Mouse (Mus musculus) intestine, embryonic 16.5 days (tissue): Measurements from ENCODE around the gene Cadm3. TPM values are rescaled to one million over a fixed set of nuclear protein-coding genes. Genes with fewer than 3 reads are reported as not detected.
A peak's percentile ranks its signal among the peaks of the same experiment; 100 is the strongest.

Experiments used
- ATAC-seq: fragments of 200-750 bp; cut with Nextera tagmentation; 2 replicates; pipeline ENCODE4 v1.8.0; 2017; ENCODE audit warnings: moderate TSS enrichment, moderate library complexity
- H3K27ac ChIP-seq: fragments of 300-500 bp; sonication (generic); 2 replicates; pipeline ENCODE4 v1.5.1; 2014; ENCODE audit warnings: mild to moderate bottlenecking, low read length
- H3K27me3 ChIP-seq: fragments of 300-500 bp; sonication (generic); replicated peaks from 2 replicates; pipeline ENCODE4 v1.6.1; 2014; ENCODE audit warnings: low read length, control low read depth, mixed read lengths; ENCODE audit not compliant: control insufficient read depth, insufficient read depth
- H3K36me3 ChIP-seq: fragments of 300-500 bp; sonication (generic); 2 replicates; pipeline ENCODE4 v1.6.1; 2014; ENCODE audit warnings: low read length, control low read depth; ENCODE audit not compliant: control insufficient read depth, insufficient read depth
- H3K4me1 ChIP-seq: fragments of 300-500 bp; sonication (generic); 2 replicates; pipeline ENCODE4 v1.6.1; 2014; ENCODE audit warnings: low read length, control low read depth, mixed read lengths; ENCODE audit not compliant: control insufficient read depth, insufficient read depth
- H3K4me2 ChIP-seq: fragments of 300-500 bp; sonication (generic); 2 replicates; pipeline ENCODE4 v1.6.1; 2014; ENCODE audit warnings: low read depth, low read length, control low read depth
- H3K4me3 ChIP-seq: fragments of 300-500 bp; sonication (generic); 2 replicates; pipeline ENCODE4 v1.5.1; 2014; ENCODE audit warnings: mild to moderate bottlenecking, low read length
- H3K9ac ChIP-seq: fragments of 300-500 bp; sonication (generic); 2 replicates; pipeline ENCODE4 v1.6.1; 2014; ENCODE audit warnings: low read depth, low read length
- H3K9me3 ChIP-seq: fragments of 300-500 bp; sonication (generic); 2 replicates; pipeline ENCODE4 v1.6.1; 2016; ENCODE audit warnings: low read length, control low read depth; ENCODE audit not compliant: control insufficient read depth
- WGBS: fragments of 180-500 bp; shearing (Covaris S2); extraction: QIAGEN DNeasy Blood & Tissue Kit; methylation state at CpG from one replicate; pipeline ENCODE4 v1.1.7; 2014; 5-methylcytosine and 5-hydroxymethylcytosine counted together
- polyA plus RNA-seq: library from polyadenylated mRNA; unstranded; fragments of >200 nt; fragmentation: Nextera tagmentation; extraction: Ambion mirVana; gene quantifications from 2 replicates; pipeline ENCODE4 v1.2.1, GENCODE M21; 2015

The Cadm3 gene
- polyA plus RNA-seq, 1 experiment from 2014 or later = 1.8 TPM

GRCm38 (mm10) chr1:173381436-173381835, 13.9 kb upstream of the Cadm3 start:
- Histone ChIP-seq H3K4me3 (no peak overlapping the region), H3K4me1 (no peaks in the 10 kb centered on the region), H3K9ac (no peak overlapping the region), H3K27ac (no peak overlapping the region), H3K36me3 (no peaks in the 10 kb centered on the region), H3K4me2 (no peak overlapping the region), H3K9me3 (no peaks in the 10 kb centered on the region), H3K27me3 (no peaks in the 10 kb centered on the region)
- WGBS = 84% methylated on average over 6 of the region's 6 CpGs
- ATAC-seq = no peak

GRCm38 (mm10) chr1:173377380-173378112, 10.1 kb upstream of the Cadm3 start:
- Histone ChIP-seq H3K4me2 (no peak overlapping the region), H3K27me3 (no peaks in the 10 kb centered on the region), H3K4me1 (no peaks in the 10 kb centered on the region), H3K9ac (no peak overlapping the region), H3K4me3 (no peak overlapping the region), H3K36me3 (no peaks in the 10 kb centered on the region), H3K27ac (no peak overlapping the region), H3K9me3 (no peaks in the 10 kb centered on the region)
- whole genome bisulfite sequencing = 33% methylated on average over 13 of the region's 13 CpGs
- no peak for ATAC-seq

- Histone ChIP-seq H3K9me3 (no peaks in the 10 kb centered on the region), H3K9ac (no peak overlapping the region), H3K27ac (no peak overlapping the region), H3K4me2 (no peak overlapping the region), H3K4me3 (no peak overlapping the region), H3K4me1 (no peaks in the 10 kb centered on the region), H3K27me3 (peaks cover 3% of the 10 kb centered on the region; the same call in 1 of the 2 replicates), H3K36me3 (no peaks in the 10 kb centered on the region)
- 80% methylated on average over 7 of the region's 7 CpGs for WGBS
- no peak for ATAC-seq
Observed at GRCm38 (mm10) chr1:173374020-173374419, 6.5 kb upstream of the Cadm3 start.

DNA sequence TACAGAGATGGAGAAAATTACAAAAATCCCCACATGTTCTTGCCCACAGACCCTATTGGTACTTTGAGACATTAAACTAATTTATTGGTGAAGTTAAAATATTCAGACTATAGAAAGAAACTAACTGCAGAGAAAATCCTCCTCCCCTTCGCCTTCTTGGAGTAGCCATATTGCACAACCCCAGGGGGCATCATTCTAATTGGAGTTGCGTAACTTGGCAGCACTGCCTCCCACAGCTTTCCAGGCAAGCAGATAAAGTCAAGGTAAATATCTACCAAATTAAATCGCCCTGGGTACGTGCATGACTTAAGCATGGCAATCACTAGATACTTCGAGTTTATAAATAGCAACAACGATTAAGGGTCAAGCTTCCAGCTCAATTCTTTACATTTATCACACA, 4.1 kb upstream of the Cadm3 start:
- Histone ChIP-seq H3K9ac (no peak overlapping the region), H3K27ac (no peak overlapping the region), H3K4me2 (no peak overlapping the region), H3K36me3 (no peaks in the 10 kb centered on the region), H3K9me3 (no peaks in the 10 kb centered on the region), H3K4me1 (peaks cover 9% of the 10 kb centered on the region; the same call in 1 of the 2 replicates), H3K4me3 (no peak overlapping the region), H3K27me3 (peaks cover 20% of the 10 kb centered on the region)
- ATAC-seq = no peak
- WGBS = 83% methylated on average over 6 of the region's 6 CpGs

GRCm38 (mm10) chr1:173370456-173370855, 3.0 kb upstream of the Cadm3 start:
- no peak for ATAC-seq
- 71% methylated on average over 6 of the region's 6 CpGs for WGBS
- Histone ChIP-seq H3K36me3 (no peaks in the 10 kb centered on the region), H3K9ac (no peak overlapping the region), H3K4me2 (no peak overlapping the region), H3K9me3 (no peaks in the 10 kb centered on the region), H3K4me3 (no peak overlapping the region), H3K27ac (no peak overlapping the region), H3K4me1 (peaks cover 10% of the 10 kb centered on the region; the same call in 1 of the 2 replicates), H3K27me3 (peaks cover 24% of the 10 kb centered on the region)

GRCm38 (mm10) chr1:173369611-173370010, 2.1 kb upstream of the Cadm3 start:
- peaks cover 24% of the 10 kb centered on the region for H3K27me3 ChIP-seq
- H3K9me3 ChIP-seq = no peaks in the 10 kb centered on the region
- no peak overlapping the region for H3K9ac ChIP-seq
- no peaks in the 10 kb centered on the region for H3K36me3 ChIP-seq
- no peak overlapping the region for H3K4me2 ChIP-seq
- no peak overlapping the region for H3K27ac ChIP-seq
- no peak for ATAC-seq
- peaks cover 10% of the 10 kb centered on the region; the same call in 1 of the 2 replicates for H3K4me1 ChIP-seq
- H3K4me3 ChIP-seq = no peak overlapping the region
- 77% methylated on average over 2 of the region's 2 CpGs for WGBS

DNA sequence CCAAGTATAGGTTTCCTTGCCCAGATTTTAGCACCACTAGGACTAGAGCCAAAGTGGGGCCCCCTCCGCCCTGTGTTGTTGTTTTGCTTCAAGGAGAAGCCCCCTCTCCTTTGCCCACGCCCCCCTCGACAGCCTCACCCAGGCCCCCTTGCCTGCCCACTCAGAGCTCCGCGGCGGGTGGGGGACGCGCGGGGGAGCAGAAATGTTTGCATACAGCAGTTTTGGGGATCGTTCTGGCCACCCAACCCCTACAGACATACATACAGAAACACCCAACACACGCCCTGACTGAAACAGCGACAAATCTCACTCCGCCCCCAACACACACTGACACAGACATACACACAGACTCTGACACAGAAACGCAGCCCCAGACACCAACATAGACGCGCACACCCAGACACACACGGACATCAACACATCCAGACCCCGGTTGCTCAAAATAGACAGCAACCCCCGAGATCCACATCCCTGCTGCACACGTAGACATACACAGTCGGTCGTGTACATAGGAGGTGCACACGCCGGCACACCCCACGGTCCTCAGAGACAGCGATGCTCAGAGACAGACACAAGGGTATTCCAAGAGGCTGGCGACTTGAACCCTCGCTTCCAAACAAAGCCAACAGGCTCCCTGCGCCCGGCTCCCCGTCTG, 667 bp downstream of the Cadm3 start:
- ATAC-seq = peak; percentile 39
- peak overlapping the region; percentile 64 for H3K9ac ChIP-seq
- peak overlapping the region; percentile 54 for H3K4me3 ChIP-seq
- peaks cover 10% of the 10 kb centered on the region; the same call in 1 of the 2 replicates for H3K4me1 ChIP-seq
- H3K27ac ChIP-seq = no peak overlapping the region
- under 1% methylated on average over 31 of the region's 31 CpGs for WGBS
- H3K36me3 ChIP-seq = no peaks in the 10 kb centered on the region
- peaks cover 24% of the 10 kb centered on the region for H3K27me3 ChIP-seq
- H3K4me2 ChIP-seq = peak overlapping the region; percentile 83
- H3K9me3 ChIP-seq = no peaks in the 10 kb centered on the region

- H3K4me2 ChIP-seq = peak overlapping the region; percentile 83
- H3K27ac ChIP-seq = no peak overlapping the region
- no peak; the same call in 1 of the 2 replicates for ATAC-seq
- whole genome bisulfite sequencing = 3% methylated on average over 13 of the region's 13 CpGs
- no peaks in the 10 kb centered on the region for H3K36me3 ChIP-seq
- peak overlapping the region; percentile 54 for H3K4me3 ChIP-seq
- peaks cover 24% of the 10 kb centered on the region for H3K27me3 ChIP-seq
- H3K4me1 ChIP-seq = peaks cover 10% of the 10 kb centered on the region; the same call in 1 of the 2 replicates
- no peak overlapping the region for H3K9ac ChIP-seq
- H3K9me3 ChIP-seq = no peaks in the 10 kb centered on the region
Observed at GRCm38 (mm10) chr1:173365970-173366409, 1.5 kb downstream of the Cadm3 start.

DNA sequence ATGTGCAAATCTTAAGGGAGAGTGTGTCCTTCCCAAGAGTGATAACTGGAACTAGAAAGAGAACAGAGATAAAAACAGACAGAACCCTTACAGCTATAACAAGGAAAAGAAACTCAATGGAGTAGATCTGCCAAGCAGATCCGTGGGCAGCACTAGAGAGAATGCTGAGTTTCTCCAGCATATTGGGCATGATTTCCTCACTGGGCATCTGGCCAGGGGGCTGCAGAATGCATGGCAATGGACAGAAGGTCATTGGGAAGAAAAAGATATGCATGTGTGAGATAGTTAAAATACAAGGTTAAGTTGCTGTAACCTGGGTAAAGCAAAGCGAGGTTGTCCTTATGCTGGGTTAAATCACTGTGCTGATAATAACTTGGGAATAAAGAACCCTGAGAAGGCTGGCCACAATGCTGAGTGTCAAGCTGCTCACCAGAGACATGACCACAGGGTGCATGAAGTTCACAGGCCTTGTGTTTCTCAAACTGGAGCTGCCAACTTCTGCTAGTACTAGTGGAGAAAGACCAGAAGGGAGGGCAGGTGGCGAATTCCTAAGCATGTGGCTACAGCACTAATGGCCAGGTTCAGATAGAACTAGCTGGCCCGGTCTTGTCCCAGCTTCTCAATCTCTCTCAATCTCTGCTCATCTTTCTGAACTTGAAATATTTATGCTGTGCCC, 3.2 kb downstream of the Cadm3 start:
- 80% methylated on average over 4 of the region's 4 CpGs for WGBS
- H3K27ac ChIP-seq = no peak overlapping the region
- no peak overlapping the region for H3K4me3 ChIP-seq
- peaks cover 23% of the 10 kb centered on the region for H3K27me3 ChIP-seq
- no peaks in the 10 kb centered on the region for H3K9me3 ChIP-seq
- H3K4me1 ChIP-seq = peaks cover 10% of the 10 kb centered on the region; the same call in 1 of the 2 replicates
- no peak overlapping the region for H3K4me2 ChIP-seq
- no peak for ATAC-seq
- H3K9ac ChIP-seq = no peak overlapping the region
- no peaks in the 10 kb centered on the region for H3K36me3 ChIP-seq
